Mouse (Mus musculus) liver, embryonic 11.5 days (tissue): ENCODE measurements around the gene Mgat5. TPM values are rescaled to one million over a fixed set of nuclear protein-coding genes. Genes with fewer than 3 reads are reported as not detected.

Source experiments
- ATAC-seq: fragments of 200-750 bp; cut with Nextera tagmentation; replicated peaks from 2 replicates; pipeline ENCODE4 v1.8.0; 2017; ENCODE audit warnings: moderate number of reproducible peaks, mild to moderate bottlenecking, moderate TSS enrichment, moderate library complexity; ENCODE audit not compliant: low FRiP score
- DNase-seq: peaks from one replicate; pipeline ENCODE4 v3.0.0-alpha.2; 2017; ENCODE audit warnings: low spot score
- H3K27ac ChIP-seq: fragments of 300-500 bp; sonication (generic); 2 replicates; pipeline ENCODE4 v1.5.1; 2014; ENCODE audit warnings: mild to moderate bottlenecking, low read depth, low read length, control low read depth
- H3K27me3 ChIP-seq: fragments of 300-500 bp; sonication (generic); replicated peaks from 2 replicates; pipeline ENCODE4 v1.6.1; 2014; ENCODE audit warnings: low read length, mixed read lengths; ENCODE audit not compliant: control insufficient read depth, insufficient read depth
- H3K36me3 ChIP-seq: fragments of 300-500 bp; sonication (generic); 2 replicates; pipeline ENCODE4 v1.6.1; 2014; ENCODE audit warnings: mild to moderate bottlenecking, low read length, moderate library complexity, mixed read lengths; ENCODE audit not compliant: control insufficient read depth, insufficient read depth
- H3K4me1 ChIP-seq: fragments of 300-500 bp; sonication (generic); replicated peaks from 2 replicates; pipeline ENCODE4 v1.6.1; 2014; ENCODE audit warnings: low read length, mixed read lengths; ENCODE audit not compliant: control insufficient read depth, insufficient read depth
- H3K4me2 ChIP-seq: fragments of 300-500 bp; sonication (generic); 2 replicates; pipeline ENCODE4 v1.6.1; 2014; ENCODE audit warnings: mild to moderate bottlenecking, control low read depth, moderate library complexity
- H3K4me3 ChIP-seq: fragments of 300-500 bp; sonication (generic); 2 replicates; pipeline ENCODE4 v1.5.1; 2014; ENCODE audit warnings: low read depth, low read length, control low read depth
- H3K9ac ChIP-seq: fragments of 300-500 bp; sonication (generic); 2 replicates; pipeline ENCODE4 v1.6.1; 2014; ENCODE audit warnings: low read depth, low read length, control low read depth
- H3K9me3 ChIP-seq: fragments of 300-500 bp; sonication (generic); 2 replicates; pipeline ENCODE4 v1.6.1; 2016; ENCODE audit warnings: low read length, inconsistent platforms, mixed read lengths; ENCODE audit not compliant: control insufficient read depth
- WGBS: fragments of 180-500 bp; shearing (Covaris S2); extraction: QIAGEN DNeasy Blood & Tissue Kit; methylation state at CpG from one replicate; pipeline ENCODE4 v1.1.7; 2014; 5-methylcytosine and 5-hydroxymethylcytosine counted together
- polyA plus RNA-seq: library from polyadenylated mRNA; unstranded; fragments of >200 nt; fragmentation: Nextera tagmentation; extraction: Ambion mirVana; gene quantifications from 2 replicates; pipeline ENCODE4 v1.2.1, GENCODE M21; 2014

Gene Mgat5
- polyA plus RNA-seq, 1 experiment from 2014 or later: 2.3 TPM

DNA sequence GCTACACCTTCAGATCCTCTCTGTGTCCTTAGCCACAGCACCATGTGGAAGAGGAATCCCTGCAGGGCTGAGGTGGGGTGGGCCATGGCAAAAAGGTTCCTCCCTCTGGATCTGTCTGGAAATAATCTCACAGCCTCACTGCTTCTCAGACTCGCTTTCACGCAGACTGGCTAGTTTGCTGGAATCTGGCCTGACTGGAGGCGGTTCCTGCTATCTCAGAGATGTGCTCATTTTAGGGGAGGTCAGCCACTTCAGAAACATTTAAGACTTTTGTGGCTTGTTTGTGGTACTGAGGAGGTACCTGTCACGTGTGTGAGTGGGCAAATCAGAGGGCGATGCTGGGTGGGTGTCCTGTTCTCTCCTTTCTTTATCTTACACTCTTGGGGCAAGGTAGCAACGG lies 115.0 kb downstream of the Mgat5 start:
- Histone ChIP-seq H3K9me3 (no peaks in the 10 kb centered on the region), H3K4me1 (peaks cover 5% of the 10 kb centered on the region; the same call in 1 of the 2 replicates), H3K4me2 (no peak overlapping the region), H3K9ac (no peak overlapping the region), H3K27me3 (no peaks in the 10 kb centered on the region), H3K4me3 (no peak overlapping the region), H3K27ac (no peak overlapping the region), H3K36me3 (no peaks in the 10 kb centered on the region)
- 68% methylated on average over 6 of the region's 6 CpGs for WGBS
- DNase-seq: no peak
- no peak for ATAC-seq

DNA sequence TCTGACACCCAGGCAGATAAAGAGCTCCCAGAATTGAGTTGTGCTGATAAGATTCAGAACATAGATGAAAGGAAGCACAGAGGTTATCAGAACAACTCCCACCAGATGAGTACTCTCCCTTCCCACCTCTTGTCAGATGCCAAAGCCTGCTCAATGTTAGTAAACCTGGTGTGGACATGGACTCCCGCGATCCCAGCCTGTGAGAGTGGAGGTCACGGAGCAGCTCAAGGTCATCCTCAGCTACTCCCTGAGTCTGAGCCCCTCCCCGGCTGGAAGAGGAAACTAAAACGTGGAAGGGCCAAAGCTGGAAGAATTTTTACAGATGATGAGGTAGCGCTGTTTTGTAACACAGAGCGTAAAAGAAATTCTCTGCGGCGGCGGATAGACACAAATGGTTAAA lies 116.1 kb downstream of the Mgat5 start:
- no peak overlapping the region for H3K27ac ChIP-seq

DNA sequence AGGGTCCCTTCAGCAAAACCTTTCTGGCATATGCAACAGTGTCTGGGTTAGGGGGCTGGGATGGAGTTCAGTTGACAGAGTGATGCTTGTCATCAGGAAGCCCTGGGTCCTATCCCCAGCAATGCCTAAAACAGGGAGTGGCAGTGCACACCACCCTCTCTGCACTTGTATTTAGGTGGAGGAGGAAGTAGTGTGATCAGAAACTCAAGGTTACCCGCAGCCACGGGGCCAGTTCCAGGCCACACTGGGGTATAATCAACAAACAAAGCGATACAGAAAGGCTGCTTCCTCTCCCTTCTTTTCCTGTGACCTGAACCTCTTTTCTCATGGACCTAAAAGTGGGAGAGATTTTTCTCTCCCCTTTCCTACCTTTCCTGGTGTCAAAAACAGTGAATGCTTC lies 116.8 kb downstream of the Mgat5 start:
- Histone ChIP-seq H3K36me3 (no peaks in the 10 kb centered on the region), H3K9ac (no peak overlapping the region), H3K4me1 (peaks cover 5% of the 10 kb centered on the region; the same call in 1 of the 2 replicates), H3K27ac (no peak overlapping the region), H3K9me3 (no peaks in the 10 kb centered on the region), H3K4me2 (no peak overlapping the region), H3K4me3 (no peak overlapping the region), H3K27me3 (no peaks in the 10 kb centered on the region)
- WGBS: 39% methylated on average over 3 of the region's 3 CpGs
- ATAC-seq (no peak), DNase-seq (no peak)

More for the DNA sequence above, 116.1 kb downstream of the Mgat5 start:
- ATAC-seq: no peak
- Histone ChIP-seq H3K9ac (no peak overlapping the region), H3K9me3 (no peaks in the 10 kb centered on the region), H3K36me3 (no peaks in the 10 kb centered on the region), H3K27me3 (no peaks in the 10 kb centered on the region), H3K4me2 (no peak overlapping the region), H3K4me3 (no peak overlapping the region), H3K4me1 (peaks cover 5% of the 10 kb centered on the region; the same call in 1 of the 2 replicates)
- WGBS: 70% methylated on average over 10 of the region's 10 CpGs
- DNase-seq: no peak

DNA sequence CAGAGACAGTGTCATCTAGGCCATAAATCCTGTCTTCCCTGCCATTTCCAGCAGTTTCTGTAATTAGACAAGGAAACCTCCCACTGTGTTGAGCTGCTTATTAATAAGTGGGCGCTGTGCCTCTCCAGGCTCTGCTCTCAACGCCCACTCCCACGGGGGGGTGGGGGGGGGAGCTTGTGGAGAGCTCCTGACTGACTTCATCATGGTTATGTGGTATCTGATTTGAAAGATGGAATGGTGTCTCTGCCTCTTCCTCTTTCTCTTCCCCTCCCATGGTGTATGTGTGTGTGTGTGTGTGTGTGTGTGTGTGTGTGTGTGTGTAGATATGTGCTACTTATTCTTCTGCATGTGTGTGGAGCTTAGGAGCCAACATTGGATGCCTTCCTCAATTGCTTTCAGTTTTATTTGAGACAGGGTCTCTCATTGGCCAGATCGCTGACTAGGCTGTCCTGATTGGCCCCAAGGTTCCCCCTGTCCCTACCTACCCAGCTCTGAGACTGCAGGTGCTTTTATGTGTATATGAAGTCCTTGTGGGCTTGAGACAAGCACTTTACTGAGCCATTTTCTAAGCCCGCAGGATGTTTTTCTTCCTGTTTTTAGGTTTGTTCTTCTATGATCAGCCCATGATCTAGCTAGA lies 117.5 kb downstream of the Mgat5 start:
- no peak overlapping the region for H3K4me2 ChIP-seq
- H3K4me1 ChIP-seq: peaks cover 5% of the 10 kb centered on the region; the same call in 1 of the 2 replicates
- H3K36me3 ChIP-seq: no peaks in the 10 kb centered on the region
- no peaks in the 10 kb centered on the region for H3K9me3 ChIP-seq
- WGBS: 69% methylated on average over 5 of the region's 5 CpGs
- H3K27me3 ChIP-seq: no peaks in the 10 kb centered on the region
- ATAC-seq (no peak), DNase-seq (no peak)
- no peak overlapping the region for H3K4me3 ChIP-seq
- H3K9ac ChIP-seq: no peak overlapping the region
- no peak overlapping the region for H3K27ac ChIP-seq

DNA sequence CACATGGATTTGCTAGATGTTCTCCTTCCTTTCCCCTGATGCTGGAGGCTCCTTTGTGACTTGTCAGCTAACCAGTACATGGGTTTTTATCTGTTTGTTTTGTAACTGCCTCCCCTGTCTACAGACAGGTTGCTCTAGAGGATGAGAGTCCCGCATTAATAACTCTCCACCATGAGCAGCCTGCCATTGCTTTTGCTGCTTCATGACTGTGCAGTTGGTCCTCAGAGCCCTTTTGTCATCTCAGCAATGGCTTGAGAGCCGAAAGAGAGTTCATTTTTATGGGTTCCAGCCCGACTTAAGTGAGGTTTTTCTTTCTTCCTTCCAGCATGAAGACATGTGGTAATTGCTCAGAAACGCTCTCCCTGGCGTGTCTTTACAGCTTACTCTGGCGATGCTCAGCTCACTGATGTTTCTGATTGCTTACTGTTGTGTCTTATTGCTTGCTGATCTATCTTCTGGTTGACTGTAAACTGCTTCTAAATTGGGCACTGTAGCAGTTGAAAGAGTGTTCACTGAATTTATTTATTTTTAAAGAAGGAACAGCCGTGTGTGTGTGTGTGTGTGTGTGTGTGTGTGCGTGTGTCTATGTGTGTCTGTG lies 120.9 kb downstream of the Mgat5 start:
- Histone ChIP-seq H3K27me3 (no peaks in the 10 kb centered on the region), H3K9me3 (no peaks in the 10 kb centered on the region), H3K4me1 (peaks cover 3% of the 10 kb centered on the region; the same call in 1 of the 2 replicates), H3K9ac (no peak overlapping the region), H3K27ac (no peak overlapping the region), H3K4me2 (no peak overlapping the region), H3K4me3 (no peak overlapping the region), H3K36me3 (no peaks in the 10 kb centered on the region)
- WGBS: 87% methylated on average over 8 of the region's 8 CpGs
- ATAC-seq: no peak
- DNase-seq: no peak

DNA sequence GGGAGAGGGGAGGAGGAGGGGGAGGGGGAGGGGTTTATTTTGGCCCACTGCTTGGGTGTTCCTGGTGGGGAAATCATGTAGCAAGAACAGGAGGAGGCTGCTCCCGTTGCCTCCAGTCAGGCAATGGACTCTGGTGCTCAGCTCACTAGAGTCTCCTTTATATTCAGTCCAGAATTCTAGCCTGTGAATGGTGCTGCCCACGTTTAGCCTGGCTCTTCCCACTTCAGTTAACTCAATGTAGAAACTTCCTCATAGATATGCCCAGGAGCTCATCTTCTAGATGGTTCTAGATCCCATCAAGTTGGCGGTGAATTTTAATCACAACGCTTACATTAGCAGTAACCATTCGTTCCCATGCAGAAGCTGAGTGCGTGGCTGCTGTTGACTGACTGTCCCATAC lies 123.0 kb downstream of the Mgat5 start:
- Histone ChIP-seq H3K4me3 (no peak overlapping the region), H3K4me1 (no peaks in the 10 kb centered on the region), H3K36me3 (no peaks in the 10 kb centered on the region), H3K9me3 (no peaks in the 10 kb centered on the region), H3K27me3 (no peaks in the 10 kb centered on the region), H3K9ac (no peak overlapping the region), H3K27ac (no peak overlapping the region), H3K4me2 (no peak overlapping the region)
- DNase-seq (no peak), ATAC-seq (no peak)
- 77% methylated on average over 6 of the region's 6 CpGs for WGBS

DNA sequence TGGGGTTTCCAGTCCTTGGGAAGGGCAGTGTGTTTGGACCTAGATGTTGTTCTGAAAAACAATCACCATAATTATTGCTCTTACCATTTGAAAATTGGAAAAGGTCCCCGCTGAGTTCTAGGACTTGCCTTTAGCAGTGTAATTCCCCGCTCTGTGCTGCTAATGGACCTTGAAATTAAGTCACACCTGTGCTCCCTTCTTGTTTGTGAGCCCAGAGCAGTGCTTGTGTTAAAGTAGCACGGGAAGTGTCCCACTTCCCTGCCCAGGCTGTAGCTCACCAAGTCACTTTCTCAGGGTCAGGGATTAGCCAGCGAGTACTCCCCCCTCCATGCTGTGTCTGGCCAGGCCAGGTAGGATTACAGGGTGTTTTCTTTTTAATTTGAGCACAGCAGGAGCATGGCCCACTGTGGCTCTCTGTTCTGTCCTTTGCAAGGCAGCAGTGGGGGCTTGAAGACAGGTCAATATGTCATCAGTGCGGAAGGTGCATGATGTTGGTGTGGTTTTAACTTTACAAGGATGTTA lies 123.6 kb downstream of the Mgat5 start:
- H3K9me3 ChIP-seq: no peaks in the 10 kb centered on the region
- 60% methylated on average over 5 of the region's 5 CpGs for WGBS

DNA sequence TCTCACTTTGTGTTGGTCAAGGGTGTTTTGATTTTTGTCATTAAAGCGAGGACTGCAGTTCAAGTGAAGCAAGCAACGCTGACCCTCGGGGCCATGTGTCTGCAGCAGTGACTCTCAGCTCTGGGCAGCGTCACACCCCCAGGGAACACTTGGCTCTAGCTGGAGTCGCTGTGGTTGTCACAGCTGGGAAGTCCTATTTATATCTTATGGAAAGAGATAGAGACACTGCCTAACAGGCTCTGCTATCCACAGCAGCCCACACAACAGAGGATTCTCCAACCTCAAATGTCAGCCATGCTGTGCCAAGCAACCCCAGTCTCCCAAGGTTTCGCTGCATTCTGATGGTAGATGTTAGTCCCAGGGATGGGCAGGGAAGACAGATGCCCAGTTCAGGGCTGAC lies 125.0 kb downstream of the Mgat5 start:
- H3K4me3 ChIP-seq: no peak overlapping the region
- 84% methylated on average over 6 of the region's 6 CpGs for WGBS
- no peaks in the 10 kb centered on the region for H3K27me3 ChIP-seq

More for the DNA sequence above, 123.6 kb downstream of the Mgat5 start:
- Histone ChIP-seq H3K27ac (no peak overlapping the region), H3K4me3 (no peak overlapping the region), H3K9ac (no peak overlapping the region), H3K4me1 (no peaks in the 10 kb centered on the region), H3K4me2 (no peak overlapping the region), H3K36me3 (no peaks in the 10 kb centered on the region), H3K27me3 (no peaks in the 10 kb centered on the region)
- DNase-seq (no peak), ATAC-seq (no peak)

DNA sequence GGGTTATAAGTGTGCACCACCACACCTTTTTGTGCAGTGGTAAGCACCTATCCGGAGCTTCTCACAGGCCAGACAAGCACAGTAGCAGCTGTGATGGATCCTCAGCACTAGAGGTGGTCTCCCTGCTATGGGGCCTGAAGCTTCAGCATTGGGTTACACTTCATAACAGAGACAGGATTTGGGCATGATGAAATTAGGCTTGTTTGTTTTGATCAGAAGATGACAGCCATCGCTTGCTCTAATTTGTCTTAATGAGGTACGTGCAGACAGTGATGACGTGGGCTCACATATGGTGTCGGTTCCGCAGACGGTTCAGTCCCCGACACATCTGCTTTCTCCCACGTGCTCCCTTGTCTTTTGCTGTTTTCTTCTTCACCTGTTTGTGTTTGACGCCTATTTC lies 132.9 kb downstream of the Mgat5 start:
- Histone ChIP-seq H3K9me3 (no peaks in the 10 kb centered on the region), H3K27ac (no peak overlapping the region), H3K4me1 (no peaks in the 10 kb centered on the region; the same call in 1 of the 2 replicates), H3K4me3 (no peak overlapping the region), H3K4me2 (no peak overlapping the region), H3K36me3 (no peaks in the 10 kb centered on the region), H3K27me3 (no peaks in the 10 kb centered on the region), H3K9ac (no peak overlapping the region)
- DNase-seq (no peak), ATAC-seq (no peak)
- 87% methylated on average over 10 of the region's 10 CpGs for WGBS

More for the DNA sequence above, 125.0 kb downstream of the Mgat5 start:
- no peak overlapping the region for H3K27ac ChIP-seq
- no peak for ATAC-seq
- DNase-seq: no peak
- H3K9ac ChIP-seq: no peak overlapping the region
- no peaks in the 10 kb centered on the region for H3K9me3 ChIP-seq
- H3K36me3 ChIP-seq: no peaks in the 10 kb centered on the region
- no peak overlapping the region for H3K4me2 ChIP-seq
- no peaks in the 10 kb centered on the region for H3K4me1 ChIP-seq
